Mouse (Mus musculus) NIH3T3 (cell line): Measurements from ENCODE around the gene Olfr446.

Experiments
- DNase-seq: peaks from one replicate; pipeline ENCODE4 v3.0.0-alpha.2; 2012; ENCODE audit warnings: low read depth

The Olfr446 gene

GRCm38 (mm10) chr6:42921077-42921476 is at the start of gene Olfr446:
Olfr446 (plus strand) TSS chr6:42921377.
- DNase-seq = no peak

GRCm38 (mm10) chr6:42876323-42876722 is 44.9 kb upstream of the Olfr446 start:
- DNase-seq = no peak

GRCm38 (mm10) chr6:42890141-42890540 is 31.0 kb upstream of the Olfr446 start, which contains the start of gene Olfr448:
Olfr448 (plus strand) TSS chr6:42890441.
- no peak for DNase-seq

- DNase-seq = no peak
These were observed 20.8 kb upstream of the Olfr446 start for GRCm38 (mm10) chr6:42900345-42900744.

- no peak for DNase-seq
These were observed 12.6 kb upstream of the Olfr446 start, which contains the start of gene Olfr447 for GRCm38 (mm10) chr6:42908578-42908977. Olfr447 (plus strand) TSS chr6:42908878.

- no peak for DNase-seq
These were observed 27.6 kb downstream of the Olfr446 start, which contains the start of gene Olfr444 for GRCm38 (mm10) chr6:42948767-42949166. Olfr444 (plus strand) TSS chr6:42949067.

- DNase-seq = no peak
These were observed 59.2 kb downstream of the Olfr446 start for GRCm38 (mm10) chr6:42980377-42980776.
